Mouse (Mus musculus): ENCODE results near the gene Neurog2. TPM values are rescaled to one million over a fixed set of nuclear protein-coding genes. Genes with fewer than 3 reads are reported as not detected.

Neurog2 gene
- polyA plus RNA-seq, 1 experiment = 0.09 TPM

DNA sequence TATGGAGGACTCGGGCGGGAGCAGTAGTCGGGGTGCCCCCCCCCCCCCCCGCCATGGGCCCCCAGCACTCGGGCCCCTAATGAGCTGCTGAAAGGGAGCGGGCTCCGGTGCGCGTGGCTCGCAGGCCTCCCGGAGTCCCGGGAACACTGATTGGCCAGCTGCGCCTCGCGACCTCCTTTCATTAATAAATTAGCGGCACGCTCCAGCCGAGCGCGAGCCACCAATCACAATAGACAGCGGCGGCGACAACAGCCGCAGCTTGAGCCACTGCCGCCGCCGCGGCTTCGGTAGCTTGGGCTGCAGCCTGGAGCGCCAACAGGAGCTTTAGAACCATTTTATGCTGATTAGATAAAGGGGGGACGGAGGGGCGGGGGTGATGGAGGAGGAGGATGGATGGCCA is 404 bp upstream of the Neurog2 start:
- TF ChIP-seq POLR2A (IDR thresholded peaks at IDR 0.05; ENCODE audit: control insufficient read depth, extremely low read depth, insufficient read depth, low read length, poor library complexity) = no peak
- TF ChIP-seq CTCF (IDR thresholded peaks at IDR 0.05; ENCODE audit: borderline replicate concordance, control insufficient read depth, extremely low read depth, insufficient read depth, low read length, poor library complexity) = no peak
- 2% methylated on average over 32 of the region's 32 CpGs for WGBS
- peaks cover 12% of the 10 kb centered on the region for H3K4me1 ChIP-seq (replicated peaks; ENCODE audit: control insufficient read depth, insufficient read depth, low read length)
- no peak for DNase-seq
- H3K27ac ChIP-seq (ENCODE audit: control insufficient read depth, insufficient read depth, low read length) = no peak overlapping the region
- no peaks in the 10 kb centered on the region for H3K36me3 ChIP-seq (ENCODE audit: control insufficient read depth, insufficient read depth, low read length)
- H3K4me3 ChIP-seq (ENCODE audit: control insufficient read depth, insufficient read depth, low read length) = no peak overlapping the region
- H3K27me3 ChIP-seq (ENCODE audit: control insufficient read depth, insufficient read depth, low read length) = peaks cover 36% of the 10 kb centered on the region

DNA sequence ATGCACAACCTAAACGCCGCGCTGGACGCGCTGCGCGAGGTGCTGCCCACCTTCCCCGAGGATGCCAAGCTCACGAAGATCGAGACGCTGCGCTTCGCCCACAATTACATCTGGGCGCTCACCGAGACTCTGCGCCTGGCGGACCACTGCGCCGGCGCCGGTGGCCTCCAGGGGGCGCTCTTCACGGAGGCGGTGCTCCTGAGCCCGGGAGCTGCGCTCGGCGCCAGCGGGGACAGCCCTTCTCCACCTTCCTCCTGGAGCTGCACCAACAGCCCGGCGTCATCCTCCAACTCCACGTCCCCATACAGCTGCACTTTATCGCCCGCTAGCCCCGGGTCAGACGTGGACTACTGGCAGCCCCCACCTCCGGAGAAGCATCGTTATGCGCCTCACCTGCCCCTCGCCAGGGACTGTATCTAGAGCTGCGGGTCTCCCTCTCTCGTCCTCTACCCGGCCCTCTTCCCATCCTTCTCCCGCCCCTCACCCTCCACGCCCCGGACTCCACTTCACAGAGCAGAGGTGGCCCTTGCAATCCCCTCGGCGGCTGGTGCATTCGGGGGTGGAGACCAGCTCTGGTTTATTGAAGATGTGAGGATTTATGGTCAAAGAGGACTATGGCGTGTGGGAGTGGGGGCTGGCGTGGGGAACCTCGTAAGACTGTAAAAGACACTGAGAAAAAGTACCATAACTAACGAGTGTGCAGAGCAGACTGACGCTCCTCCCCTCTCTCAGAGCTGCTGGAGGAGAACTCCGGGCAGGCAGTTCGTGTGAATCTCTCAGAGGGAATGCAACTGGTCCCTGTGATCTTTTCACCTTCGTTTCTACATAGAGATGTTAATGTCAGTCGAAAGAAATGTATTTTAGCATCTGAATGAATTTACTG is 1.4 kb downstream of the Neurog2 start:
- TF ChIP-seq POLR2A (IDR thresholded peaks at IDR 0.05; ENCODE audit: control insufficient read depth, extremely low read depth, insufficient read depth, low read length, poor library complexity) (no peak), CTCF (IDR thresholded peaks at IDR 0.05; ENCODE audit: borderline replicate concordance, control insufficient read depth, extremely low read depth, insufficient read depth, low read length, poor library complexity) (peak; percentile 99)
- 2% methylated on average over 58 of the region's 58 CpGs for WGBS
- Histone ChIP-seq H3K27ac (ENCODE audit: control insufficient read depth, insufficient read depth, low read length) (no peak overlapping the region), H3K27me3 (ENCODE audit: control insufficient read depth, insufficient read depth, low read length) (peaks cover 36% of the 10 kb centered on the region), H3K4me3 (ENCODE audit: control insufficient read depth, insufficient read depth, low read length) (peak overlapping the region; percentile 14), H3K4me1 (replicated peaks; ENCODE audit: control insufficient read depth, insufficient read depth, low read length) (peaks cover 12% of the 10 kb centered on the region), H3K36me3 (ENCODE audit: control insufficient read depth, insufficient read depth, low read length) (no peaks in the 10 kb centered on the region)
- peak; percentile 76 for DNase-seq

DNA sequence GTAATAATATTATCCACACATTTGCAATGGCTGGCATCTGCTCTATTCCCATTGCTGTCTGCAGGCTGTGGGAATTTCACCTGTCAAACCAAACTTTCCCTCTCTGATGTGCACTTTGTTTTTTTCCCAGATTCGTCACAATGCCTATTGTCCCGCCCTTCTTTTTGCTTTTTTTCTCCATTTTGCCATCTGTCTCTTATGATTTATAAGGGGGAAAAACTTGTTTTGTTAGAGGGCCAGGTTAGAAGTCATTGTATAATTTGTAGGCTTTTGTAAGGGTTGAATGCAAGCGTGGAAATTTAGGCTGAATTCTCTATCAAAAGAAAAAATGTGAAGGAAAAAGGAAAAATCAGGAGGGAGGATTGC is 2.0 kb downstream of the Neurog2 start:
- peaks cover 43% of the 10 kb centered on the region for H3K27me3 ChIP-seq (ENCODE audit: control insufficient read depth, insufficient read depth, low read length)
- no peak overlapping the region for H3K27ac ChIP-seq (ENCODE audit: control insufficient read depth, insufficient read depth, low read length)
- H3K4me1 ChIP-seq (replicated peaks; ENCODE audit: control insufficient read depth, insufficient read depth, low read length) = peaks cover 12% of the 10 kb centered on the region
- H3K4me3 ChIP-seq (ENCODE audit: control insufficient read depth, insufficient read depth, low read length) = no peak overlapping the region
- TF ChIP-seq POLR2A (IDR thresholded peaks at IDR 0.05; ENCODE audit: control insufficient read depth, extremely low read depth, insufficient read depth, low read length, poor library complexity) (no peak), CTCF (IDR thresholded peaks at IDR 0.05; ENCODE audit: borderline replicate concordance, control insufficient read depth, extremely low read depth, insufficient read depth, low read length, poor library complexity) (no peak)
- no peak for DNase-seq
- no peaks in the 10 kb centered on the region for H3K36me3 ChIP-seq (ENCODE audit: control insufficient read depth, insufficient read depth, low read length)
- WGBS = 10% methylated on average over 3 of the region's 3 CpGs

DNA sequence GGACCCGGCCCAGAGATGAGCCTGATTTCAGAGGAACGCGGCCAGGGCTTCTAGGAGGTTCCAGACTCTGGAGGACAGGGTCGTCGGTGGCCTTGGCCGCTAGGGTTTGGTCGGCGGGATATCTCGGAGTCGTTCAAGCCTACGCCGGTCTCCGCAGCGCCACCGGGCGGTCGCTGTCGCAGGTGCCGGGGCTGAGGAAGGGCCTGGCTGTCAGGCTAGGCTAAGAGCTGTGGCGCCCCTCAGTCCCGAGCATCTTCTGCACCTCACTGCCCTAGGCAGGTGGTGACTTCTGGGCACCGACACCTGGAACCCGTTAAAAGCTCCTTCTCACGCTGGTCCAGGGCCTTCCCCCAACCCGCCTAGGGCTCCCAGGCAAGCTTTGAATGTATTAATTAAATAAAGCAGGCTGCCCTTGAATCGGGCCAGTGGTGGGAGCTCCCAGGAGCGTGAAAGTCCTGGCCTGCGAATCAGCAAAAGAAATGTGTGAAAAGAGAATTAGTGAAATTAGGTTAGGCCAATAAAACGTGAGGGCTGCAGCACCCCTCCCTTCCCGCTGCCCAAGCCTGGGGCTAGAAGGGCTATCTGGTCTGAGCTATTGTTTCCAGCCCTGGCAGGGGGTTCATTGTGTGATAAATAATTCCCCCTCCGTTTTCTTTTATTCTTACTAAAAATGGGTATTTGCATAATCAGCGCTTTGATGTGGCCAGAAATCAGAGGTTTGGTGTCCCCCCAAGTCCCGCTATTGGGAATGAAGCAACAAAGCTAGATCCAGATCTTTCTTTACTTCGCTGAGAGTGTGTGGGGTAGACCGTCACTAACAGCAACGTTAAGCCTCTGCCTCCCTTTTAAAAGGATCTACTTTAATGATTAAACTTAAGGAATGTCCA is 7.2 kb downstream of the Neurog2 start:
- Histone ChIP-seq H3K36me3 (ENCODE audit: control insufficient read depth, insufficient read depth, low read length) (no peaks in the 10 kb centered on the region), H3K27ac (ENCODE audit: control insufficient read depth, insufficient read depth, low read length) (no peak overlapping the region), H3K4me1 (replicated peaks; ENCODE audit: control insufficient read depth, insufficient read depth, low read length) (no peaks in the 10 kb centered on the region), H3K4me3 (ENCODE audit: control insufficient read depth, insufficient read depth, low read length) (no peak overlapping the region), H3K27me3 (ENCODE audit: control insufficient read depth, insufficient read depth, low read length) (peaks cover 24% of the 10 kb centered on the region)
- TF ChIP-seq CTCF (IDR thresholded peaks at IDR 0.05; ENCODE audit: borderline replicate concordance, control insufficient read depth, extremely low read depth, insufficient read depth, low read length, poor library complexity) (0 out of 2 replicates have a peak, but pooled peaks have one; percentile 61), POLR2A (IDR thresholded peaks at IDR 0.05; ENCODE audit: control insufficient read depth, extremely low read depth, insufficient read depth, low read length, poor library complexity) (no peak)
- peak; percentile 41 for DNase-seq
- WGBS = 9% methylated on average over 36 of the region's 36 CpGs

DNA sequence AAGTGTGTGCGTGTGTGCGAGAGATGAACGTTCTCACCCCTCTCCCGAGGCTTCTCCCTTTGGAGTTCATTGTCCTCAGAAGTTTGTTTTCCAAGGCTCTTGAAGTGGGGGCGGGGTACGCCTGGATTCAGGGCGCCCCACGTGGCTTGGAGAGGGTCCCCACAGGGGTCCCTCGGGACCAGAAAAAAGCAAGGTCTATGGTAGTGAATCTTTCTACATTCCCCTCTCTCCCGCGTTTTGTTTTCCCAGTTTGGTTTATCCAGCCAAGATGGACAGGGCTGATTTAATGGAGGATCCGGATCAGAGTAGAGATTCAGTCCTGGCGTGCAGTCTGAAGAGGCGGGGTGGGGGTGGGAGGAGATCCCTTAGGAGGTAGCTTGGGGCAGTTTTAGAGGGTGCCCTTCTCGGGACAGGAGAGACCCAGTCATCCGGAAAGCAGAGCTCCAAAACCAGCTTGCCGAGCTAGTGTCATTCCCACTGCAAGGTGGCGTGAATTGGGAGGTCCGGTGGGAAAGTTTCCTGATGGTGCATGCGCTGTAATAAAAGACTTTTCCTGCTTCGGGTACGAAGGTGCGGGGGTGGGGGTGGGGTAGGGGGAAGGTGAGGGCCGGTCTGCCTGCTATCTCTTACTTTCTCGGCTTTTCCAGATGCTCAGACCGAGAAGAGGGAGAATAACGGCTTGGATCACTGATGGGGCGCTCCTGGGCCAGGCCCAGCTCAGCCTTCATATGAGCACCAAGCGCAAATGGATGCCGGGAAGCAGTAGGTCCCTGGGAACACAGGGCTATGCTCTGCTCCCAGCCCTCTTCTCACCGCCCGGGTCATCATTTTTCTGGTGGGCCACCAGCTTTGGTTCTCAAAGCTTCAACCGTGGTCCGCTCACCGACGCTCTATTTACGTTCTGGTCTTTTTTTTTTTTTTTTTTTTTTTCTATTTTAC is 8.1 kb downstream of the Neurog2 start:
- 14% methylated on average over 37 of the region's 37 CpGs for WGBS
- Histone ChIP-seq H3K4me1 (replicated peaks; ENCODE audit: control insufficient read depth, insufficient read depth, low read length) (no peaks in the 10 kb centered on the region), H3K36me3 (ENCODE audit: control insufficient read depth, insufficient read depth, low read length) (no peaks in the 10 kb centered on the region), H3K4me3 (ENCODE audit: control insufficient read depth, insufficient read depth, low read length) (no peak overlapping the region), H3K27me3 (ENCODE audit: control insufficient read depth, insufficient read depth, low read length) (peaks cover 24% of the 10 kb centered on the region), H3K27ac (ENCODE audit: control insufficient read depth, insufficient read depth, low read length) (no peak overlapping the region)
- DNase-seq = no peak
- TF ChIP-seq POLR2A (IDR thresholded peaks at IDR 0.05; ENCODE audit: control insufficient read depth, extremely low read depth, insufficient read depth, low read length, poor library complexity) = no peak
- TF ChIP-seq CTCF (IDR thresholded peaks at IDR 0.05; ENCODE audit: borderline replicate concordance, control insufficient read depth, extremely low read depth, insufficient read depth, low read length, poor library complexity) = no peak

All from thymus, adult 2 months (tissue).